Mouse (Mus musculus): Measurements from ENCODE around the gene Anks3.

Gene Anks3

GRCm38 (mm10) chr16:4968426-4968825 lies 4.4 kb upstream of the Anks3 start:
- DNase-seq (ENCODE audit: low spot score in 2 of 2): no peak

GRCm38 (mm10) chr16:4965392-4966129 lies 1.6 kb upstream of the Anks3 start:
- DNase-seq (ENCODE audit: low spot score in 2 of 2): no peak

GRCm38 (mm10) chr16:4964731-4965391 lies 856 bp upstream of the Anks3 start:
- DNase-seq (ENCODE audit: low spot score in 2 of 2): no peak

- no peak for DNase-seq (ENCODE audit: low spot score in 2 of 2)
Observed at GRCm38 (mm10) chr16:4963346-4963745, 659 bp downstream of the Anks3 start.

GRCm38 (mm10) chr16:4960260-4960659 lies 3.7 kb downstream of the Anks3 start:
- DNase-seq (ENCODE audit: low spot score in 2 of 2): no peak

- no peak for DNase-seq (ENCODE audit: low spot score in 2 of 2)
Observed at GRCm38 (mm10) chr16:4957446-4957845, 6.6 kb downstream of the Anks3 start.

GRCm38 (mm10) chr16:4956609-4957008 lies 7.4 kb downstream of the Anks3 start:
- DNase-seq (ENCODE audit: low spot score in 2 of 2): no peak

GRCm38 (mm10) chr16:4947378-4947777 lies 16.6 kb downstream of the Anks3 start:
- no peak for DNase-seq (ENCODE audit: low spot score in 2 of 2)

GRCm38 (mm10) chr16:4946155-4946554 lies 17.9 kb downstream of the Anks3 start:
- no peak for DNase-seq (ENCODE audit: low spot score in 2 of 2)

- DNase-seq (ENCODE audit: low spot score in 2 of 2): no peak
Observed at GRCm38 (mm10) chr16:4945415-4945814, 18.6 kb downstream of the Anks3 start.

GRCm38 (mm10) chr16:4943431-4943830 lies 20.6 kb downstream of the Anks3 start:
- DNase-seq (ENCODE audit: low spot score in 2 of 2): no peak

GRCm38 (mm10) chr16:4942868-4943267 lies 21.1 kb downstream of the Anks3 start:
- no peak for DNase-seq (ENCODE audit: low spot score in 2 of 2)

GRCm38 (mm10) chr16:4941016-4941415 lies 23.0 kb downstream of the Anks3 start:
- DNase-seq (ENCODE audit: low spot score in 2 of 2): no peak

- DNase-seq (ENCODE audit: low spot score in 2 of 2): no peak
Observed at GRCm38 (mm10) chr16:4940311-4940850, 23.6 kb downstream of the Anks3 start.

GRCm38 (mm10) chr16:4939412-4939811 lies 24.6 kb downstream of the Anks3 start:
- DNase-seq (ENCODE audit: low spot score in 2 of 2): peak; percentile 37 to 41

GRCm38 (mm10) chr16:4938989-4939388 lies 25.0 kb downstream of the Anks3 start:
- peak; percentile 95 for DNase-seq (ENCODE audit: low spot score in 2 of 2)

GRCm38 (mm10) chr16:4938461-4938860 lies 25.5 kb downstream of the Anks3 start, which contains the start of gene Nudt16l1:
Gene Nudt16l1 (plus strand): TSS chr16:4938761.
- no peak for DNase-seq (ENCODE audit: low spot score in 2 of 2)

GRCm38 (mm10) chr16:4937351-4938190 lies 26.4 kb downstream of the Anks3 start:
- DNase-seq (ENCODE audit: low spot score in 2 of 2): no peak

GRCm38 (mm10) chr16:4935931-4936703 lies 27.9 kb downstream of the Anks3 start:
- DNase-seq (ENCODE audit: low spot score in 2 of 2): no peak

- no peak for DNase-seq (ENCODE audit: low spot score in 2 of 2)
Observed at GRCm38 (mm10) chr16:4935430-4935829, 28.6 kb downstream of the Anks3 start.

- DNase-seq (ENCODE audit: low spot score in 2 of 2): peak in 1 of 2 experiments; percentile 37
Observed at GRCm38 (mm10) chr16:4932429-4932828, 31.6 kb downstream of the Anks3 start.

All from urinary bladder, postnatal 36 days (tissue).